Mouse (Mus musculus) brain, embryonic 14.5 days (tissue): Measurements from ENCODE around the gene Ap1b1.

ENCODE experiments used
- CTCF ChIP-seq: fragments of 200-500 bp; IDR thresholded peaks from 2 replicates; pipeline ENCODE4 v1.5.1; 2012; ENCODE audit warnings: inconsistent platforms, mild to moderate bottlenecking, moderate library complexity, borderline replicate concordance; ENCODE audit not compliant: insufficient read depth, insufficient read length; ENCODE audit errors: extremely low read depth
- POLR2A ChIP-seq: fragments of 200-500 bp; IDR thresholded peaks from 2 replicates; pipeline ENCODE4 v1.6.1; 2012; ENCODE audit warnings: mild to moderate bottlenecking, inconsistent platforms, borderline replicate concordance; ENCODE audit not compliant: poor library complexity, insufficient read depth, insufficient read length, severe bottlenecking; ENCODE audit errors: extremely low read depth

- TF ChIP-seq CTCF (no peak), POLR2A (no peak)
Observed at GRCm38 (mm10) chr11:4992471-4992870, 5.8 kb downstream of the Ap1b1 start.
